Mouse (Mus musculus) lung, adult 2 months (tissue): ENCODE data around the gene Olfr1396.

Source experiments
- CTCF ChIP-seq: fragments of 200-500 bp; IDR thresholded peaks from 2 replicates; pipeline ENCODE4 v1.5.1; 2011; ENCODE audit warnings: mild to moderate bottlenecking, low read length, control low read depth; ENCODE audit not compliant: insufficient read depth
- POLR2A ChIP-seq: fragments of 200-500 bp; IDR thresholded peaks from 2 replicates; pipeline ENCODE4 v1.6.1; 2011; ENCODE audit warnings: low read depth, mild to moderate bottlenecking, control low read depth, low read length, borderline replicate concordance; ENCODE audit errors: extremely low read depth

DNA sequence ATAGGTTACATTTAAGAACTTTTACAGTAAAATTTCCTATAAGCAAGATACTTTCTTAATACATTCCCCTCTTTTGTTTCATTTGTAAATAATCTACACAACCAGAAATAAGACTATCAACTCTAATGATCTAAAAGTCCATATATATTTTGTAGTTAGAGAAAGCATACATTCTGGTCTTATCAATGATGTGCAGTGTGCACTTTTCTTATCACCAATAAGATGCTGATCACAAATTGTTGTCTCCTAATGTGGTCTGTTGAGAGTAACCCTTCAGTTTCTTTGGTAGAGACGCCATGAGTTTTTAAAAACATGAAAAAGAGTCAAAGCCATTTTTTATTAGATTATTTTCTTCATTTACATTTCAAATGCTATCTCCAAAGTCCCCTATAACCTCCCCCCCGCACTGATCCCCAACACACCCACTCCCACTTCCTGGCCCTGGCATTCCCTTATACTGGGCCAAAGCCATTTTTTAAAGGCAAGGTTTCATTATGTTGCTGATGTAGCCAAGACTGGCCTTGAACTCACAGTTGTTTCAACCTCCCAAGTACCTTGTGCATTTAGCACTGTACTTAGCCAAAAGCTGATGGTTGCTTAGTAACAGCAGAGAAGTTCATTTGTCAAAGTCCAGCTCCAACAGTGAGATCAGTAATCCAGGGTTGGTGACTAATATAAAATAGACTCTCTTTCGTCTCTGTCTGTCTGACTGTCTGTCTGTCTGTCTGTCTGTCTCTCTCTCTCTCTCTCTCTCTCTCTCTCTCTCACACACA is 24.8 kb downstream of the Olfr1396 start:
- TF ChIP-seq CTCF = no peak
- no peak for TF ChIP-seq POLR2A
